Mouse (Mus musculus): ENCODE data around the gene Vmn1r85.
"Not testable (repeated sequence)": the region's sequence is repeated elsewhere in the genome, so short reads cannot be mapped to it uniquely, and the experiment has no call there.

Vmn1r85 gene

DNA sequence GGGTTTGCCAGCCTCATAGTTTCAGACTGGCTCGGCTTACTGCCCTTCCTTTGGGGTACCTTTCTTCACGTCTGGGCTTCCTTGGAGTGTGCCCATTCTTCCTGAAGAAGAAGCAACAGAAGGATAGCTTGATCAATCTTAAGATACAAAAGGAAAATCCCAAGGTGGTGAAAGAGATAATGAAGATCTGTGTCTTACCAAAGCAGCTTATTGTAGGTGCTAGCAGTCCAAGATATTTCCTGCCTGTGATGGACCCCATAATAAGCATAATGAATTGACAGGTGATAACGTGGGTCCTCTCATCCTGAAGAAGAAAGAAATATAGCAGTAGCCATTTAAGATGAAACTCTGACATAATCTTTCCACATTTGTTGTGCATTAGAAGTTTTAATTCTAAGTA, at the start of gene Vmn1r85:
Gene Vmn1r85, minus strand, starts transcription at position 101 of the 400 bp plus-strand sequence.
- no peak for DNase-seq (ENCODE audit: low spot score)

DNA sequence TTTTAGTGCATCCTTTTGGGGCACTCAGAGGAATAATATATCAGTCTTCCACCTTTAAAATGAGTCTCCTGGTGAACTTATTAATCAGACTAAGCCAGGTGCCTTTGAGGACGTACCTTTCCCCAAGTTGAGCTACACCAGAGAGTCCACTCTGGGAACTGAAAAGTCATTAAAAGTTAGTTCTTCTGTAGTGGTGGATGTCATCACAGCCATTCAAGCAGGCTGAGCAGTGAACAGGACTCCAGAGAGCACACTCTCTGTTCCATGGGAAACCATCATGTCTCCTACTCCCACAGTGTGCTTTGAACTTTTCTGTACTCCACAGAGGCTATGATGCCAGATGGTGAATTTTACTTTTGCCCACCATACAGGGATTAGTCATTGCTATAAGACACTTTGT, 45.1 kb upstream of the Vmn1r85 start, which contains the start of gene Vmn1r87:
Gene Vmn1r87, minus strand, starts transcription at position 101 of the 400 bp plus-strand sequence.
- DNase-seq (ENCODE audit: low spot score): no peak

DNA sequence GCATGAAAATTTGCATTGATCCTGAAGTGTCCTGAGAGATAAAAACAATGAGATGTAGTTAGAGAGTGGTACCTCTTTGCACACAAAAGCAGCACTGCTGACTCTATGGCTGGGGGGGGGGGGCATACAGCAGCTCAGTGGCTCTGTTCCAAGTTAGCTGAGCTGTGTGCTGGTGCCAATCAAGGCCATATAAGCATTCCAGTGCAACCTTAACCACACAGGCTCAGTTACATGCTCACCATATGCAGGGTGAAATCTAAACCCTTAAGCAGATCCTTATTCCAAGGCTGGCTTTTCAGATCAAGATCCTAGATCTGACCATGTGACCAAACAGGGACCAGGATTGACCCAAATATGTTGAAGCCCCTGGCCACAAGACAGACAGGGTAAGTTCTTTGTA, 42.4 kb upstream of the Vmn1r85 start:
- no peak for DNase-seq (ENCODE audit: low spot score)

DNA sequence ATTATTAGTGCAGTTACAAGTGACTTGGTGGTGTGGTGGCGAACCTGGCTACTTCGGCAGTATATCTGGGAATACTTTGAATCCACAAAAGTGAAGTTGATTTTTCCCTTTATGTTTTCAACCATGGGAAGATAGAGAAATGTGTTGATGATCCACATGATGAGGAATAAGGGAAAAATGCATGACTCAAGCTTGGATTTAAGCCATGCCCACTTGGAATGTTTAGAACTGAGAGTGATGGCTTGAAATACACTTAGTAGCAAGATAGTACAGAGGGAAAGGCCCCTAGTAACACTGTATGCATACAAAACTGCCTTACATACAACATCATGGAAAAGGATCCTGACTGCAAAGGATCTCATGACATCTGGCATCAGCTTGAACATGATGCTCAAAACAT, 36.9 kb upstream of the Vmn1r85 start:
- no peak for DNase-seq (ENCODE audit: low spot score)

DNA sequence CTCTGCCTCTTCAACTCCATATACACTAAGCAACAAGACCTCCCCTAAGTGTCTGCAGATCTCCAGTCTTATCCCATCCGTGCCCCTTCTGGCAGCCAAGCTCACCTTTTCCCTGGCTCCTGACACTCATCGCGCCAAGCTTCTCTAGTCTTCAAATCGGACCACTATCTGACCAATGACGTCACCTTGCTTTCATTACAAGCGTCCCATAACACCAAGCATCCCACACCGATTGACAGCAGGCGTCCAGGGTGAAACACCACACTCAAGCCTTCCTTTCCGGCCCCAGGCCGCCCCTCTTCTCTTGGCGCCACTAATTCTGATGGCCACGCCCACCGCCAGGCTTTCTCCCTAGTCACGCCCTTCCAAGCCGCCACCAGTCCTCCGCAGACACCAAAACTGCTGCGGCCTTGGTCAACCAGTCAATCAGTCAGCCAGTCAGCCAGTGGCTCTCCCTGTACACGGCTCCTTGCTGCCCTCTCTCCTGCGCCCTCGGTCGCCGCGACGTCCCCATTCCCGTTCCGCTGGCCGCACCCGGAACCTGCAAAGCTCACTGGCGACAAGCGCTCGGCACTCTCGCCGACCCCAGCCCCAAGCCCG, 28.7 kb upstream of the Vmn1r85 start:
- DNase-seq (ENCODE audit: low spot score): not testable (repeated sequence)

DNA sequence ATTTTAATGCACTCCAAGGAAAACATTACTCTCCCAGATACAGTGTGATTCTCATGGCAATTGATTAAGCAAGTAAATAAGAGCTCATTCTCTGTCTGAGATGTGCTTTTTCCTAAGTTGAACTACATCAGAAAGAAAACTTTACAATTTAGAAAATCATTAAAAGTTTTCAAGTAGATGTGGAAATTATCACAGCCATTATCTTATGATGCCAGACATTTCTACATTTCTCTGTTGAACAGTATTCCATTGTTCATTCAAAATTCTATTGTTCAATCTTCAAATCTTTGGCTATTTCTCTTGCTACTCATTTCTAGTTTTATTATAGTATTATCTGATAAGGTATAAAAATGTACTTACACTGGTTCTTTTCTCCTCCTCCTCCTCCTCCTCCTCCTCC, 24.8 kb upstream of the Vmn1r85 start, which contains the start of gene Vmn1r86:
Gene Vmn1r86, minus strand, starts transcription at position 101 of the 400 bp plus-strand sequence.
- no peak for DNase-seq (ENCODE audit: low spot score)

DNA sequence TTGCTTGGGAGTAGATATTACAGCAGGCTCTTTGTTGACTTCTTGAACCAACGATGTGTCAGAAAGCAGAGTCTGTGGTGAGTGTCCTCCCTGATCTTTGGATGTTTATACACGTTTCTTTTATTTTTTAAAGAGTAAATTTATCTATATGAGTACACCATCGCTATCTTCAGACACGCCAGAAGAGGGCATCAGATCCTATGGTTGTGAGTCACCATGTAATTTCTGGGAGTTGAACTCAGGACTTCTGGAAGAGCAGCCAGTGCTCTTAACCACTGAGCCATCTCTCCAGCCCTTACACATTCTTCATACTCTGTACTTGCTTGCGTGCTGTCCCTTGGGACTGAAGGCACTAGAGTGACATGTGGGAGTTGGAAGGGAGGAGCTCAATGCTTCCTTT, 22.7 kb downstream of the Vmn1r85 start:
- DNase-seq (ENCODE audit: low spot score): no peak

DNA sequence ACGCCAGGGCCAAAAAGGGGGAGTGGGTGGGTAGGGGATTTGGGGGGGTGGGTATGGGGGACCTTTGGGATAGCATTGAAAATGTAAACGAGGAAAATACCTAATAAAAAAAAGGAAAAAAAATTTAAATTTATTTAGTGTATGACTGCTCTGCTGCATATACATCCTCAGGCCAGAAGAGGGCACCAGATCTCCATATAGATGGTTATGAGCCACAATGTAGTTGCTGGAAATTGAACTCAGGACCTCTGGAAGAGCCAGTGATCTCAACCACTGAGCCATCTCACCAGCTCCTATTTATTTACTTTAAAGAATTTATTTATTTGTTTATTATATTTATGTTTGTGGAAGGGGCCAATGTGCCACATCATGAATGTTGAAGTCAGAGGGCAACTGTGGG, 31.6 kb downstream of the Vmn1r85 start:
- DNase-seq (ENCODE audit: low spot score): not testable (repeated sequence)

DNA sequence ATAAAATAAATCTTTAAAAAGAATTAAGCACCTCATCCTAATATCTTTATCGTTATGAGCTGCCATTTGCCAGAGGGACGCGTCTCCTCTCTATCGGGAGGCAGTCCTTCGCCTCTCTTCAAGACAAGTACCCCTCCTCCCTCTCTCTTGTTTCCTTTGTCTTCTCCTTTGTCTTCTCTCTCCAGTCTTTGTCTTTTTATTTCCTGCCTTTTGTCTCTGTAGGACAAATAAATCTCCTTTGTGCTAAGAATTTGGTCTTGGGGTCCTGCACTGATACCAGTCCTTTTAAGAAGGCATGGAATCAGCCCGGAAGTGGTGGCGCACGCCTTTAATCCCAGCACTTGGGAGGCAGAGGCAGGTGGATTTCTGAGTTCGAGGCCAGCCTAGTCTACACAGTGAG, 35.4 kb downstream of the Vmn1r85 start:
- no peak for DNase-seq (ENCODE audit: low spot score)

DNA sequence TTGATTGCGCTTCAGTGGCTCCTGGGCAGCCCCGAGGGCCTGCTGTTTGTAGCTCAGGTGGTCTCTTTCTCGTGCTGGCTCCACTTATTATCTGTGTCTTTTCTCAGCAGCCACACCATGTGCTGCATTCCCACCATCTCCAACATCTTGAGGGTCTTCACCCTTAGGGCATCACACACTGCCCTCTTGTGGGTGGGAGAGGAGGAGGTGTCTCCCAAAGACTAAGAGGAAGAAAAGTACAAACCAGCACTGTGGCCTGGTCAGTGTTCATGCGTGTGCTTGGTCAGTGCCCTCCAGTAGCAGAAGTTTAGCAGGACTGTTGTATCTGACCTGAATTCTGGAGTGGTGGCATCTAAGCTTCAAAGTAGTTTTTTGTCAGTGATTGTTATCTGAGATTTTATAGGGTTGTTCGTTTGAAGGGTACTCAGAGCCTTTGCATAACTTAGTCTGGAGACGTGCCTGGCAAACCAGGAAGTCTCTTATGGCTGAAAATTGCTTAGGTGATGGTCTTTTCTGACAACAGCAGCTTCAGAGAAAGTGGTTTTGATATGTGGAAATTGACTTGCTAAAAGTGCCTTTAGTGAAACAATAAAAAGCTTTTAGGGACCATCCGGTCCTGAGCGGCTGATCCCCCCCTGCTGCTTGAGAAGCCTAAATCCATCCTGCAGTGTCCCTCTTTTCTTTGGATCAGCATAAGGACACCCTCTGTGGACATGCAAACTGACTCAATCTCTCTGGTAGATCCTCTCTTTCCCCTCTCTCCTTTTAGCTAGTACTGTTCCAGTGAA, 37.9 kb downstream of the Vmn1r85 start:
- no peak for DNase-seq (ENCODE audit: low spot score)

DNA sequence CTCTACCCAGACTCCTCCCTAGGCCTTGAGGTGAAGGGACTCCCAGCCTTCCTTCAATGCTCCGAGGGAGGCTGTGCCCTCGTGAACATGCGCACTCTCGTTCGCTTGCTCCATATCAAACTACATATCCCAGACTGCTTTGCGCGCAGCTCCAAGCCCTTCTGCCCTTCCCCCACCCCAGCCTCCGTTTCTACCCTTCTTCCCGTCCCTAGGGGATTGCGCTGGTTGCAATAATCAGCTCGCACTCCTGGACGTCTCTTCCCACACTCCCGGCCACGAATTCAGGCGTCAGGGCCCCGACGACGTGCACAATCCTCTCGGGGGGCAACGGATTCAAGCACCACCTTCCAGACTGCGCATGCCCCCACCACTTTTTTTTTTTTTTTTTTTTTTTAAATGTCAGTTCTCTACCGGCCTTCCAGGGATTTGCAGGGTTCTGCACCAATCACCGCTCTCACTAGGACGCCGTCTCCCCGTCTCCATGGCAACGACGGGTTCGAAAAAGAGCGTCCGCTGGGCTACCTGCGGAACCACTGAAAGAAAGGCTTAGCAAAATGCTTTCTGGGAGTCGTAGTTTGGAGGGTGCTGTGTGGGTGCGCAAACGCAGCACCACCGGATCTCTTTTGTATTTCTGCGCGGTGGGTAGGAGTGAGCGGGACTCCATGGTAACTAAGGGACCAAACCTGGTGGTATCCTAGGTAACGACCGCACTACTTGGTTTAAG, 40.5 kb downstream of the Vmn1r85 start, which contains the start of gene Mzf1:
Gene Mzf1, minus strand, starts transcription at position 478 of the 724 bp plus-strand sequence.
- DNase-seq (ENCODE audit: low spot score): peak; percentile 96

DNA sequence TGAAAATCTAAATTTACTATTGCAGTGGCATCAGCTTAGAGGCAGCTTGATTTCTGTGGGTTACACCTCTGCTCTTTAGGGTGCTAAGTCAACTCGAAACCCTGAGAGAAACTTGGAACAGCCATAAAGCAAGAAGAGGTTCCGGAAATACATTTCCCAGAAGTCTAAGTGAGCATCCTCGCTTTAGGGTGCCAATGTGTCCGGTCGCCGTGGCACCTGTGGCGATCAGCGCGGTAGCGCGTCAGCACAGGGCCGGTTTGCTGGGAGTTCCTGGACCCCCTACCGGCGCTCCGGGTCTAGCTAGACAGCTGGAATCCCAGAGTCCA, 41.0 kb downstream of the Vmn1r85 start:
- no peak for DNase-seq (ENCODE audit: low spot score)

DNA sequence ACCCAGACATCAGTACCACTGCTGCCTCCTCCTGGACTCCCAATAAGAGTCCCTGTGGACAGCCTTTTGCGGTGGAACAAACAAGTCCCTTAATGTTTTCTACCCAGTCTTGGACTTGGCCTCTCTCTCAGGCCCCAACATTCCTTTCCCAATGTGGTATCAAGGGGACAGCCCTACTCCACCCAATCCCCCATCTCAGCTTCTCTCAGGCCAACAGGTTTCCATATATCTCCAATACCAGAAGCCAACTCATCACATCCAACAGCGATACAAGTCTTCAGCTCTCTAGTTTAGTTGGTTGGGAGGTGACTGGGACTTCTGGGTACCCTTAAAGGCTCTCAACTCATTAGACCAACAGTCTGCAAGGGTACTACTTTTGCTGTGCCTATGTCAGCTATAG, 41.5 kb downstream of the Vmn1r85 start:
- no peak for DNase-seq (ENCODE audit: low spot score)

DNA sequence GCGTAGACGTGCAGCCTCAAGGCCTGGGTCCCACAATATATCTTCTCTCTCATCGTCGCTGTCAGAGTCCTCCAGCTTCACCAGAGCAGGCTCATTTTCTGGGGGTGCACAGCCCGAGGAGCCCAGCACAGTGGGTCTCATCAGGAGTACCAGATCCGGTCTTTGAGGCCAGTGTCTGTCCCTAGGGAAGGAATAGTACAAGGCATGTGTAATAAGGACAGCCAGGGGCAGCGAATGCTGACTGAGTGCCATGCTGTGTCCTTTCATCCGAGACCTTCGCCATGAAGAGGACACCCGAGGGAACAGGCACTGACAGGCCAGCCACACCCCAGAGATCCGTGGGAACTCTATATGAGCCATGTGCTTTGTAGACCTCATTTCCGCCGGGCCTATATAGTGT, 42.0 kb downstream of the Vmn1r85 start:
- peak; percentile 14 for DNase-seq (ENCODE audit: low spot score)

DNA sequence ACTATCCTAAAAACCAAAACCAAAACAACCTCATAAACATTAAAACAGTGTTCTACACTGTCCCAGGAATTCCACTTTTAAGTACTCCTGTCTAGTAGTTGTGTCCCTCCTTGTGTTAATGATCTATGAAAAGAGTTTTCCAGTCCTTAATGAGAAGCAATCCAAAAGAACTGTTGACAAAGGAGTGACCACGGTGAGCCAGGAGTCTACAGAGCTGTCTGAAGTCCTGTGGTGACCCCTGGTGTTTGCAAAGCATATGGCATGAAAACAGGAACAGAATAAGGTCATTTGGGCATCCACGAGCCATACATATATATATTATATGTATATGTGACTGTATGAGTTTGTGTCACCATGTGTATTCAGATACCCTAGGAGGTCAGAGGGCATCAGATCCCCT, 48.9 kb downstream of the Vmn1r85 start:
- no peak for DNase-seq (ENCODE audit: low spot score)

DNA sequence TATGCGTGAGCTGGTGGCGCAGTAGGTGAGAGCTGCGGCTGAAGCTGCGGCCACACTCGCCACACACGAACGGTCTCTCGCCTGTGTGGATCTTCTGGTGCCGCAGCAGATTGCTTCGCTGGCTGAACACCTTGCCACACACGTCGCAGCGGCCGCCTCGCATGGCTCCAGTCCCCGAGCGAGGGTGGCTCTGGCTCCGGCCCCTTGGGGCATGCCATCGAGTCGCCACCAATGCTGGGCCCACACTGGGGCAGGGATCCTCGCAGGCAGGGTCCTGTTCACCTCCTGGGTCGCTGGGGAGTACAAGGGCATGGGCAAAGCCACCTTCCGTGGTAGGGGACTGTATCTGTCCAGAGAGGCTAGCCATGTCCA, 50.7 kb downstream of the Vmn1r85 start:
- no peak for DNase-seq (ENCODE audit: low spot score)

DNA sequence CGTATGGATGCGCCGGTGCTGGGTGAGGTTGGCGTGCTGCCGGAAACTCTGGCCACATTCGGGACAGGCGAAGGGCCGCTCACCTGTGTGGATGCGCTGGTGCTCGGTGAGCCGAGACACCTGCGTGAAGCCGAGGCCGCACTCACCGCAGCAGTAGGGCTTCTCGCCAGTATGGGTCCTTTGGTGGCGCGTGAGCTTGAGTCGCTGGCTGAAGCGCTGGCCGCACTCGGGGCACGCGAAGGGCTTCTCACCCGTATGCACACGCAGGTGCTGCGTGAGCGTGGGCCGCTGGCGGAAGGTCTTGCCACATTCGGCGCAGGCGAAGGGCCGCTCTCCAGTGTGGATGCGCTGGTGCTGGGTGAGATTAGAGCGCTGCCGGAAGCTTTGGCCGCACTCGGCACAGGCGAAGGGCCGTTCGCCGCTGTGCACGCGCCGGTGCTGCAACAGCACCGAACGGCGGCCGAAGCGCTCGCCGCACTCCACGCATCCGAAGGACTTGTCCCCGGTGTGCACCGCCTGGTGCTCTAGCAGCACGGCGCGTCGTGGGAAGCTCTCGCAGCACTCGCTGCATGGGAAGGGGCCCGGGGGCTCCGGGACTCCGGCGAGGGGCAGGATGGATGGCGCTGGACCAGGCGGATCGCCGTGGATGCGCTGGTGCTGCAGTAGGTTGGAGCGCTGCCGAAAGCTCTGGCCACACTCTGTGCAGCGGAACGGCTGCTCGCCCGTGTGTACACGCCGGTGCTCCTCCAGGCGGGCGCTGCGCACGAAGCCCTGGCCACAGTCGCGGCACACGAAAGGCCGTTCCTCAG, 51.3 kb downstream of the Vmn1r85 start:
- DNase-seq (ENCODE audit: low spot score): no peak

DNA sequence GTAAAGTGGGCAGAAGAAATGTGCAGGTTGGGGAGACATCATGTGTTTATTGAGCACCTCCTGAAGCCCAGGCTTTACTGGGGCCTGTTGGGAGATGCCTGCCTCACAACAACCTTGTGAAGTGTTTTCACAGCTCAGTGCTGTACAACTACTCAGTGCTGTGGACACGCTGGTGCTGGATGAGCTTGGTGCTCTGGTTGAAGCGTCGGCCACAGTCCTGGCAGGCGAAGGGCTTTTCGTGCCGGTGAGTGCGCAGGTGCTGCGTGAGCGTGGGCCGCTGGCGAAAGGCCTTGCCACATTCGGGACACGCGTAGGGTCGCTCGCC, 51.9 kb downstream of the Vmn1r85 start:
- no peak for DNase-seq (ENCODE audit: low spot score)

DNA sequence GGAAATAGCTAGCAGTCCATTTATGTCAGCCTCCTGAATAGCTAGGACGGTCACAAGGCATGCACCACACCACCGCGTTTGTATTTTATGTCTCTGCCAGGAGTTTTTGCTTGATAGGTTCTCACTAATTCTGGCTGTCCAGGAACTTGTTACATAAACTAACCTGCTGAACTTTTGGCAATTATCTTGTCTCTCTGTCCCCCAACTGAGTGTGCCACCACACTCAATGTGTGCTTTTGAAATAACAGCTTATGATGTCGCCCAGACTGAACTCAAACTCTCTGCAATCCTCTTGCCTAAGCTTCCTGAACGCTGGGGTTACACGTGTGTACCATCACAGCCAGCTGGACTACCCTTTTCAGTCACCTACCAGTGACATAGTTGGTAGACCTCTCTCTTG, 52.5 kb downstream of the Vmn1r85 start:
- DNase-seq (ENCODE audit: low spot score): no peak

DNA sequence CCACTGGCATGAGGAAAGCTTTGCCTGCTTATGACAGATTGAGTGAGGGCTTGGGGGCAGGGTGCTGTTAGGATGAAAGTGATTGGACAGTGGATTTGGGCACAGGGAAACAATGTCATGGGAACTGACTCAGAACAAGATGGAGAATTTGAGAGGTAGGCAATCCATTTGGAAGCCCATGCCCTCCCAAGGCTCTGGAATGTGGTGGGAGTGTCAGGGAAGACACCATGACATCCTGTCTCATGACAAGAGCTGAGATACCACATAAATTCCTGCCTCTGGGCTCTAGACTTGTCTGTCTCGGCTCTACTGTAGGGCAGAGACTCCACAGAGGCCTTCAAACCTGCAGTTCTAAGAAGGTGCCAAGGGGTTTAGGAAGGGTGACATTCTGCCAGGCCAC, 53.7 kb downstream of the Vmn1r85 start:
- no peak for DNase-seq (ENCODE audit: low spot score)

DNA sequence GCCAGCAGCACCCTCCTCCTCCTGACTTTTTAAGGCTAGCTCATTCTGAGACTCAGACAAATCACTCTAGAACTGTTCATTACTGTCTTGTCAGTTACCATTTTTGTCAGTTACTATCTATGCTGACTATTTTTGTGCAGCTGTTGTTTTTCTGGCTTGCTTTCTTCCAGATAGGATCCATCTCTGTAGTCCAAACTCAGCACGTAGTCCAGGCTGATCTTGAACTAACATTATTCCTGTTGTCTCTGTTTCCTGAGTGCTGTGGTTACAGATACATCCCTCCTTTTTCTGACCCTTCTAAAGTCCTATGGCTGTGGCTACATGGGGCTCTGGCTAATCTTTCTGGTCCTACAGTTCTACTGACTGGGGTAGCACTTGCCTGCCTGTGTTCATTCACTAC, 55.8 kb downstream of the Vmn1r85 start:
- no peak for DNase-seq (ENCODE audit: low spot score)

DNA sequence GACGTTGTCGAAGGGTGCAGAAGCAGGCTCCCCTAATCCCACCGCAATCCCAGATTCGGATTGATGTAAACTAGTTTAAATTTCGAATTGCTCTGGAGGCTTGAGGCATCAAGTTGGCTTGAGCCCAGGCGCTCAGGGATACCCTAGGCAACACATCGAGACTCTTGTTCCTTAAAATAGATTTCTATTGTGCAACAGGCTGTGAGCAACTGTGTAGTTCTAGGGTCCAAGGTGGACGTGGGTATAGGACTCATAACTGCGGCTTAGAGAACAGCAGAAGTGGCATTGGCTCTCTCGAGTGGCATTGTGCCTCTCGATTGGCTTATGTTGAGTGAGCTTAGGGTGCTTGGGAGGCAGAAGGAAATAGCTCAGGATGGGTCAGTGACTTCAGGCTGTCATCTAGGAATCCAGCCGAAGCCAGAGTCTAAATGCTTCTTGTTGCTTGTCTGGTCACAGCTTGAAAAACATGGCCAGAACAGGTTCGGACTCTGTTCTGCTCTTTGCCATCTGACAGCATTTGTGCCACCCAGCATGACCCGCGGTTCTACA, 56.3 kb downstream of the Vmn1r85 start:
- no peak for DNase-seq (ENCODE audit: low spot score)
